Mouse (Mus musculus): ENCODE measurements at regions not wholly inside any gene's neighbourhood (a gene's known extent, or its start where the extent isn't known, plus 50 kb on each side); places are given as distances from the start of the nearest gene placed in this dataset.

DNA sequence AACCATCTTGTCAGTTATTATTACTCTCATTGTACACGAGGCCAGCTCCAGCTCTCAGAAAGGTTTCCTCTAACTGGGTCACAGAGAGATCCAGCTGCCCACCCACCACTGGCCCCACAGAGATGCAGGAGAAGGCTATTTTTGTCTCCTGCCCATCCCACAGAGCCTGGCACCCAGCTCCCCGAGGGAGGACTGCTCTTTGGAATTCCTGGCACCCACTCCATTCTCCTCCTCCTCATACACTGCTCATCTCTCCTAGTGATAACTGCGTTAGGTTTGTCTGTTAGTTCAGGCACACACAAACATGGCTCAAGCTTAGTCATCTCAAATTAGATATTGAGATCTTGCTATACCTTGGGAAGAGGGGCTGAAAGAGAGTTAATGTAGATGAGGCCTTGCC, 228.9 kb downstream of the Kcna4 start:
- Histone ChIP-seq H3K4me2 (ENCODE audit: low read depth, low read length, poor library complexity, severe bottlenecking) (no peak overlapping the region), H3K36me3 (ENCODE audit: insufficient read depth, low read length) (no peaks in the 10 kb centered on the region), H3K4me1 (ENCODE audit: insufficient read depth, low read length) (no peaks in the 10 kb centered on the region), H3K27ac (ENCODE audit: low read depth, low read length) (no peak overlapping the region), H3K9ac (replicated peaks; ENCODE audit: low read length, poor library complexity, severe bottlenecking) (no peak overlapping the region), H3K27me3 (ENCODE audit: insufficient read depth, low read length) (no peaks in the 10 kb centered on the region), H3K4me3 (ENCODE audit: low read depth, low read length) (no peak overlapping the region), H3K9me3 (ENCODE audit: low read length) (no peaks in the 10 kb centered on the region)
- DNase-seq (ENCODE audit: low spot score) = no peak
- no peak for TF ChIP-seq CTCF (IDR thresholded peaks at IDR 0.05)
- ATAC-seq (ENCODE audit: low FRiP score) = no peak
- 59% methylated on average over 3 of the region's 3 CpGs for WGBS

DNA sequence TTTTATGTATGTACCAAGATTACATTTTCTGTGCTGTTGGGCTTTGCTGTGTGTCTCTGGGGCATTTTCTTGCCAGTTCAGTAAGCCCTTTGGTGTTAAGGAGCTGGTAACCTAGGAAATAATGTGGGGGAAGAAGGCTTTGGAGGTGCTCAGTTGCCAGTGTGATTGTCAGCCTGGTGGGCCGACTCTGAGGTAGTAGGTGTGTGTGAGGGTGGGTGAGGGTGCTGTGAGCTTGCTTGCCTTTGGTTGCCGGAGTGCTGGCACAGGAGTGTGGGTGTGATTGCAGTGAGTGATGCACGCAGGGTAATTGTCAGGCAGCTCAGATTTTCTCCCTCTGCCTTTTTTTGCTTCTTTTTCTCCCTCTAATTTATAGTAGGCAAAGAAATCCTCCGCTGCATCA, 229.3 kb downstream of the Kcna4 start:
- TF ChIP-seq CTCF (IDR thresholded peaks at IDR 0.05) = no peak
- Histone ChIP-seq H3K9ac (replicated peaks; ENCODE audit: low read length, poor library complexity, severe bottlenecking) (no peak overlapping the region), H3K4me2 (ENCODE audit: low read depth, low read length, poor library complexity, severe bottlenecking) (no peak overlapping the region), H3K36me3 (ENCODE audit: insufficient read depth, low read length) (no peaks in the 10 kb centered on the region), H3K4me1 (ENCODE audit: insufficient read depth, low read length) (no peaks in the 10 kb centered on the region), H3K27ac (ENCODE audit: low read depth, low read length) (no peak overlapping the region), H3K27me3 (ENCODE audit: insufficient read depth, low read length) (no peaks in the 10 kb centered on the region), H3K4me3 (ENCODE audit: low read depth, low read length) (no peak overlapping the region), H3K9me3 (ENCODE audit: low read length) (no peaks in the 10 kb centered on the region)
- ATAC-seq (ENCODE audit: low FRiP score) (no peak), DNase-seq (ENCODE audit: low spot score) (no peak)
- 50% methylated on average over 4 of the region's 4 CpGs for WGBS

DNA sequence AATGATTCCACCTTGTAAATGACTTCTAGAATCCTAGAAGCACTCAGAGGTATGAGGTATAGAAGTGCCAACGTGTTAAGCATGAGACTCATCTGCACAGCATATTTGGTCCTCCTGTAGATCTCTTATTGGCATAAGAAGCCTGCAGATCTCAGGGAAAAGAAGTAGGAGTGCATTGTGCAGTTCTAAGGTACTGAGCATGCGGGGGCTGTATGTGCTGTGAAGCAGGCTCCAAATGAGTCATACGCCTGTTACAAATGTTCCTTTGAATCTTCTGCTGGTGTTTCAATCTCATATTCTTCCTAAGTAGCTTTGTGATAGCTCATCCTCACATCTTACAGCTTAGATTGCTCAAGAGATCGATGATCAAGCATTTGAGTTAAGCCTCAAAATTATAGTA, 252.7 kb downstream of the Kcna4 start:
- DNase-seq (ENCODE audit: low spot score) (no peak), ATAC-seq (ENCODE audit: low FRiP score) (no peak)
- Histone ChIP-seq H3K27ac (ENCODE audit: low read depth, low read length) (no peak overlapping the region), H3K27me3 (ENCODE audit: insufficient read depth, low read length) (no peaks in the 10 kb centered on the region), H3K4me2 (ENCODE audit: low read depth, low read length, poor library complexity, severe bottlenecking) (no peak overlapping the region), H3K4me3 (ENCODE audit: low read depth, low read length) (no peak overlapping the region), H3K9ac (replicated peaks; ENCODE audit: low read length, poor library complexity, severe bottlenecking) (no peak overlapping the region), H3K36me3 (ENCODE audit: insufficient read depth, low read length) (no peaks in the 10 kb centered on the region), H3K4me1 (ENCODE audit: insufficient read depth, low read length) (no peaks in the 10 kb centered on the region), H3K9me3 (ENCODE audit: low read length) (no peaks in the 10 kb centered on the region)
- no peak for TF ChIP-seq CTCF (IDR thresholded peaks at IDR 0.05)
- WGBS = 88% methylated on average over 4 of the region's 4 CpGs

DNA sequence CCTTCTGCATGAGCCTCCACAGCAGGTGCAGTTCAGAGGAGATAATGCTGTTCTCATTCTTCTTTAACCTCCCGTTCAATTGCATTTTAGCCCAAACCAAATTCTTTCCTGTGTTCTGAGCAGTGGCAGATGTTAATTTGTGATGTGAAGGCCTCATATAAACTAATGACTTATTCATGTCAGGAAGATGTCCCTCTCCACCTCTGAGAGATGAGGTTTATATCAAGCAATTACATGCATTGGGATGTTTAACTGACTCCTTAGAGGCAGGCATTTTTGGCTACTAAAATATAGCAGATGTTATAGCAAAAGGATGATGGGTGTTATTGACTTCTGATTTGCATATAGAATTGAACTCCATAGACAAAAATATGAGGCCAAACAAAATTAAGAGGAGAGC, 262.1 kb downstream of the Kcna4 start:
- Histone ChIP-seq H3K4me3 (ENCODE audit: low read depth, low read length) (no peak overlapping the region), H3K27ac (ENCODE audit: low read depth, low read length) (no peak overlapping the region), H3K36me3 (ENCODE audit: insufficient read depth, low read length) (no peaks in the 10 kb centered on the region), H3K27me3 (ENCODE audit: insufficient read depth, low read length) (no peaks in the 10 kb centered on the region), H3K9ac (replicated peaks; ENCODE audit: low read length, poor library complexity, severe bottlenecking) (no peak overlapping the region), H3K4me1 (ENCODE audit: insufficient read depth, low read length) (no peaks in the 10 kb centered on the region), H3K4me2 (ENCODE audit: low read depth, low read length, poor library complexity, severe bottlenecking) (no peak overlapping the region), H3K9me3 (ENCODE audit: low read length) (no peaks in the 10 kb centered on the region)
- ATAC-seq (ENCODE audit: low FRiP score) (no peak), DNase-seq (ENCODE audit: low spot score) (peak; percentile 15)
- whole genome bisulfite sequencing = 33% methylated on average over 1 of the region's 1 CpGs
- TF ChIP-seq CTCF (IDR thresholded peaks at IDR 0.05) = no peak

DNA sequence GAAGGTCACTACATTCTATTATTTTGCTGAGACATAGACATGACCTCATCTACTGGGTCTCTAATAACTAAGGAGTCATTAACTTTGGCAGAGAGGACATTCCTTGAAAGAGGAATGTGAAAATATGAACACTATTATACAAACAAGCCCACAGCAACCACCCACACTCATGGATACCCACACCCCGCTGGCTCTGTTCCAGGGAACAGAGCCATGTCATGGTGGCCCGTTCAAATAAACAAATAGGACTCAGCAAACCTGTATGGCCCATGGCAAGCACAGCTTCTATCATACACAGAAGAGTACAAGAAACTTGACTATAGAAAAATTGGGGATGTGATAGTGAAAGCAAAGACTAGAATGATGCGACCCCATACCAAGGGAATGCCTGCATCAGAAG, 265.8 kb downstream of the Kcna4 start:
- 90% methylated on average over 3 of the region's 3 CpGs for WGBS
- Histone ChIP-seq H3K27ac (ENCODE audit: low read depth, low read length) (no peak overlapping the region), H3K9ac (replicated peaks; ENCODE audit: low read length, poor library complexity, severe bottlenecking) (no peak overlapping the region), H3K27me3 (ENCODE audit: insufficient read depth, low read length) (no peaks in the 10 kb centered on the region), H3K9me3 (ENCODE audit: low read length) (no peaks in the 10 kb centered on the region), H3K36me3 (ENCODE audit: insufficient read depth, low read length) (no peaks in the 10 kb centered on the region), H3K4me1 (ENCODE audit: insufficient read depth, low read length) (no peaks in the 10 kb centered on the region), H3K4me3 (ENCODE audit: low read depth, low read length) (no peak overlapping the region), H3K4me2 (ENCODE audit: low read depth, low read length, poor library complexity, severe bottlenecking) (no peak overlapping the region)
- TF ChIP-seq CTCF (IDR thresholded peaks at IDR 0.05) = no peak
- ATAC-seq (ENCODE audit: low FRiP score) (no peak), DNase-seq (ENCODE audit: low spot score) (no peak)

DNA sequence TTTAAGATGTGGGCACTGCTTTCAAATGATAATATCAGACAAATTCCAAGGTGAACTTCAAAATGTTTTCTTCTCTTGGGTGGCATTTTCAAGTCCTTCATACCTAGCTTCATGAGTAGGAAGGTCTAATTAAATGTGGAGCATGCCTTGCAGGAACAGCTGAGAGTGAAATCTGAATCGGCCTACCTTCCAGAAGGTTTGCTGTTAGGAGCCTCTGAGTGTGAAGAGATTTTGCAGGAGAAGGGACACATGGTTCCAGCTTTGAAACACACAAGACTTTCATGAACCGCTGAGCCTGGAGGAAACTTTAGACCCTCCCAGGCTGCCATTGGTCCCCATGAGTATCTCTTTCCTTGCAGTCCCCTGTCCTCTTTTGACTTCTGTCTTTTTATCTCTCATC, 279.2 kb downstream of the Kcna4 start:
- H3K4me2 ChIP-seq (ENCODE audit: low read depth, low read length, poor library complexity, severe bottlenecking) = no peak overlapping the region
- H3K9ac ChIP-seq (replicated peaks; ENCODE audit: low read length, poor library complexity, severe bottlenecking) = no peak overlapping the region
- 78% methylated on average over 2 of the region's 2 CpGs for WGBS
- TF ChIP-seq CTCF (IDR thresholded peaks at IDR 0.05) = no peak
- H3K27ac ChIP-seq (ENCODE audit: low read depth, low read length) = no peak overlapping the region
- H3K27me3 ChIP-seq (ENCODE audit: insufficient read depth, low read length) = no peaks in the 10 kb centered on the region
- no peak for DNase-seq (ENCODE audit: low spot score)
- H3K9me3 ChIP-seq (ENCODE audit: low read length) = no peaks in the 10 kb centered on the region
- ATAC-seq (ENCODE audit: low FRiP score) = no peak
- no peaks in the 10 kb centered on the region for H3K36me3 ChIP-seq (ENCODE audit: insufficient read depth, low read length)
- no peaks in the 10 kb centered on the region for H3K4me1 ChIP-seq (ENCODE audit: insufficient read depth, low read length)
- no peak overlapping the region for H3K4me3 ChIP-seq (ENCODE audit: low read depth, low read length)

Data from midbrain, postnatal 0 days (tissue).